Mouse (Mus musculus): ENCODE measurements around the gene Rabgap1l. TPM values are rescaled to one million over a fixed set of nuclear protein-coding genes. Genes with fewer than 3 reads are reported as not detected.

The Rabgap1l gene
- polyA plus RNA-seq, 1 experiment from 2014 or later, result 23.2 TPM

DNA sequence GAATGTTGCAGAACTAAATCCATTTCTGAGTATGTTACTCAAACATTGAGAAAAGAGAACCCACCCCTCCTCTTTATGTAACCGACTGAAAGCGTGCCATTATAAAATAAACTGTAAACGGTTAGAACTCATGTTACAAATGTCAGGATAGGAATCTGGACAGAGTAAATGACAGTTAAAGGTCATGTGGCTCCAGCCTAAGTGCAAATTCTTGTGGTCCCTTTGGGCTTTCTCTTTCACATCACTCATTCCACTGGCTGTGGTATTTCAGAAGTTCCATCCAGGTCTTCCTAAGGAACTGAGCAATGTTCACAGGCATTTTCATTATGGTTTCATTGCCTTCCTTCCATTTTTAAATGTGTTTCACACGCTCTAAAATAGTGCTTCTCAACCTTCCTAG is 530.6 kb downstream of the Rabgap1l start:
- Histone ChIP-seq H3K27ac (ENCODE audit: low read depth, low read length) (no peak overlapping the region), H3K4me3 (ENCODE audit: low read depth, low read length) (no peak overlapping the region), H3K4me2 (replicated peaks; ENCODE audit: low read depth) (no peak overlapping the region), H3K27me3 (replicated peaks; ENCODE audit: control insufficient read depth, insufficient read depth, low read length) (no peaks in the 10 kb centered on the region), H3K9me3 (ENCODE audit: control insufficient read depth) (no peaks in the 10 kb centered on the region), H3K4me1 (replicated peaks; ENCODE audit: control insufficient read depth, insufficient read depth, low read length) (no peaks in the 10 kb centered on the region), H3K36me3 (ENCODE audit: control insufficient read depth, insufficient read depth) (no peaks in the 10 kb centered on the region), H3K9ac (ENCODE audit: low read depth, low read length) (no peak overlapping the region)
- 70% methylated on average over 4 of the region's 4 CpGs for WGBS
- no peak for ATAC-seq
- no peak for TF ChIP-seq CTCF (IDR thresholded peaks at IDR 0.05; ENCODE audit: low read depth)

DNA sequence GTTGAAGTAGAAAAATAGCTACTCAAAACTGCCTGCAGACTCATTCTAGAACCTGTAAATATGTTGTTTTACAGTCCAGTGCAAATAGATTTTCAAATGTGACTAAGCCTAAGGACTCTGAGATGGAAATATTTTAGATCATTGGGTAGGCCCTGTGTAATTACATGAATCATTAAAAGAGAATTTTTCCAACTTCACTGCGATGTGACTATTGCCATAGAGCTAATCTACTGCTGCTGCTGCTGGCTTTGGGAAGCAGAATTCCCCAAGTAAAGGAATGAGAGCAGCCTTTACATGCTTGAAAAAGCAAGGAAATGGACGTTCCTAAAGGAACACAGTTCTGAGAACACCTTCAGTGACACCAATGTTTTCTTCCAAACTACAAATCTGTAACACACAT is 531.2 kb downstream of the Rabgap1l start:
- Histone ChIP-seq H3K36me3 (ENCODE audit: control insufficient read depth, insufficient read depth) (no peaks in the 10 kb centered on the region), H3K4me1 (replicated peaks; ENCODE audit: control insufficient read depth, insufficient read depth, low read length) (no peaks in the 10 kb centered on the region), H3K4me2 (replicated peaks; ENCODE audit: low read depth) (no peak overlapping the region), H3K27me3 (replicated peaks; ENCODE audit: control insufficient read depth, insufficient read depth, low read length) (no peaks in the 10 kb centered on the region), H3K27ac (ENCODE audit: low read depth, low read length) (no peak overlapping the region), H3K4me3 (ENCODE audit: low read depth, low read length) (no peak overlapping the region), H3K9me3 (ENCODE audit: control insufficient read depth) (no peaks in the 10 kb centered on the region), H3K9ac (ENCODE audit: low read depth, low read length) (no peak overlapping the region)
- 85% methylated on average over 2 of the region's 2 CpGs for WGBS
- ATAC-seq, result no peak
- TF ChIP-seq CTCF (IDR thresholded peaks at IDR 0.05; ENCODE audit: low read depth), result no peak

- no peaks in the 10 kb centered on the region for H3K36me3 ChIP-seq (ENCODE audit: control insufficient read depth, insufficient read depth)
- no peaks in the 10 kb centered on the region for H3K4me1 ChIP-seq (replicated peaks; ENCODE audit: control insufficient read depth, insufficient read depth, low read length)
- ATAC-seq, result no peak
- H3K4me3 ChIP-seq (ENCODE audit: low read depth, low read length), result no peak overlapping the region
- no peaks in the 10 kb centered on the region for H3K27me3 ChIP-seq (replicated peaks; ENCODE audit: control insufficient read depth, insufficient read depth, low read length)
- no peak overlapping the region for H3K27ac ChIP-seq (ENCODE audit: low read depth, low read length)
- no peak for TF ChIP-seq CTCF (IDR thresholded peaks at IDR 0.05; ENCODE audit: low read depth)
- H3K9me3 ChIP-seq (ENCODE audit: control insufficient read depth), result no peaks in the 10 kb centered on the region
- no peak overlapping the region for H3K4me2 ChIP-seq (replicated peaks; ENCODE audit: low read depth)
- 79% methylated on average over 4 of the region's 4 CpGs for WGBS
- no peak overlapping the region for H3K9ac ChIP-seq (ENCODE audit: low read depth, low read length)
These were observed 532.4 kb downstream of the Rabgap1l start for GRCm38 (mm10) chr1:160260605-160261004.

DNA sequence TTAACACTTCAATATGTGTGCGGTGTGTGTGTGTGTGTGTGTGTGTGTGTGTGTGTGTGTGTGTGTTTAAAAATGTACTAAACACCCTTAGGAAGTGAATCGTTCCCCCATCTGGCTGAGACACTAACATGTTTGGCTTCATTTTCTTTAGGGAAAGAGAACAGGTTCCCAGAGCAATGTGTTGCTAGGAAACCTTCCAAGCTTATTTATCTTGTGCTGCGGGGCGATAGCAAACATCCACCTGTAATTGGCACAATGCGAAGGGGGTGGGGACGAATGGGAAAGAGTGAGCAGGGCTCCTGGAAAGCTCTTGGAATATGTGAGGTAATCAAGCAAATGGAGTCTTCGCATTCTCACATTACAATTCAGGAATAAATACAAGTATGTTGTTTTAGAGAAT is 533.1 kb downstream of the Rabgap1l start:
- no peak overlapping the region for H3K4me2 ChIP-seq (replicated peaks; ENCODE audit: low read depth)
- 28% methylated on average over 7 of the region's 7 CpGs for WGBS
- ATAC-seq, result peak; percentile 46; the same call in 1 of the 2 replicates
- TF ChIP-seq CTCF (IDR thresholded peaks at IDR 0.05; ENCODE audit: low read depth), result no peak
- no peaks in the 10 kb centered on the region for H3K36me3 ChIP-seq (ENCODE audit: control insufficient read depth, insufficient read depth)
- no peak overlapping the region for H3K9ac ChIP-seq (ENCODE audit: low read depth, low read length)
- no peaks in the 10 kb centered on the region for H3K9me3 ChIP-seq (ENCODE audit: control insufficient read depth)
- H3K27me3 ChIP-seq (replicated peaks; ENCODE audit: control insufficient read depth, insufficient read depth, low read length), result no peaks in the 10 kb centered on the region
- no peaks in the 10 kb centered on the region for H3K4me1 ChIP-seq (replicated peaks; ENCODE audit: control insufficient read depth, insufficient read depth, low read length)
- no peak overlapping the region for H3K27ac ChIP-seq (ENCODE audit: low read depth, low read length)
- H3K4me3 ChIP-seq (ENCODE audit: low read depth, low read length), result no peak overlapping the region

DNA sequence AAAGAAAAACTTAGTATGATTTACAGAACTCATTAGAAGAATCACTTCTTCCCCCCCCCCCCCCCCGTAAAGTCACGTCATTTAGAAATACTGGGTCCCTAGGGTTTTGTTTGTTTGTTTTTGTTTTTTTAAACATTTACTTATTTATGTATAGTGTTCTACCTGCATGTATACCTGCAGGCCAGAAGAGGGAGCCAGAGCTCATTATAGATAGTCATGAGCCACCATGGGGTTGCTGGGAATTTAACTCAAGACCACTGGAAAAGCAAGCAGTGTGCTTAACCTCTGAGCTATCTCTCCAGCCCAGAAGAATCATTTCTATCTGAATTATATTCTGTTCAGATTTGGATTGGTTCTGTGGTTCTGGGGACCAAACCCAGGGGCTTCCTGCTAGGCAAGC is 539.9 kb downstream of the Rabgap1l start:
- TF ChIP-seq CTCF (IDR thresholded peaks at IDR 0.05; ENCODE audit: low read depth), result peak; percentile 32
- Histone ChIP-seq H3K9me3 (ENCODE audit: control insufficient read depth) (no peaks in the 10 kb centered on the region), H3K36me3 (ENCODE audit: control insufficient read depth, insufficient read depth) (no peaks in the 10 kb centered on the region), H3K4me1 (replicated peaks; ENCODE audit: control insufficient read depth, insufficient read depth, low read length) (no peaks in the 10 kb centered on the region), H3K4me3 (ENCODE audit: low read depth, low read length) (no peak overlapping the region), H3K4me2 (replicated peaks; ENCODE audit: low read depth) (no peak overlapping the region), H3K27ac (ENCODE audit: low read depth, low read length) (no peak overlapping the region), H3K27me3 (replicated peaks; ENCODE audit: control insufficient read depth, insufficient read depth, low read length) (no peaks in the 10 kb centered on the region), H3K9ac (ENCODE audit: low read depth, low read length) (no peak overlapping the region)
- no peak for ATAC-seq
- WGBS, result 94% methylated on average over 2 of the region's 2 CpGs

DNA sequence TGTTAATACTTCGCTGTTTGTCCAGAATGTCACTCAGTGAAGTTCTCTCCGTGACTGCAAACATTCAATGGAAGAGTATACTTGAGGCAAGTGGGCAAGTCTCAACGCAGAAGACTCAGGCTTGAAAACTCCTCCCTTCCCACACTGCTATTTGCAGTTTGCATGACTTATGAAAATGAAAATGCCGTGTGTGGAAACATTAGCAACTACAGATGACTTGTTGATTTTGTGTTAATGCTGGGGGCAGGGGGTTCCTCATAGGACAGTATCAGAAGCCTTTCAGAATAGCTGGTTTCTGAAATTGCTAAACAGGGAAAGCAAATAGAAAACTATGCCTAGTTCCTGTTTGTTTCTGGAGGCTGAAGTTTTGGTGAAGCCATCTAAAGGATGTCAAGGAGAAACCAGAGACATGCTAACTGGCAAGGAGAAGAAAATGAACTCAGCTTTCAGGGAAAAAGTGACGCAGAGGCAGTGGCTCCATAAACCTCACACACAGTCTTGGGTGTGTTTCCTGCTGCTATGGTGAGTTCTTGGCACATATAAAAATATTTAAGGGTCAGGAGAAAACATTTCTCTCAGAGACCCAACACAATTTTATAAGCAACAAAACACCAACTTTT is 541.5 kb downstream of the Rabgap1l start:
- 71% methylated on average over 5 of the region's 5 CpGs for WGBS

GRCm38 (mm10) chr1:160250782-160251181 is 542.2 kb downstream of the Rabgap1l start:
- Histone ChIP-seq H3K4me2 (replicated peaks; ENCODE audit: low read depth) (no peak overlapping the region), H3K36me3 (ENCODE audit: control insufficient read depth, insufficient read depth) (no peaks in the 10 kb centered on the region), H3K9ac (ENCODE audit: low read depth, low read length) (no peak overlapping the region), H3K4me3 (ENCODE audit: low read depth, low read length) (no peak overlapping the region), H3K9me3 (ENCODE audit: control insufficient read depth) (no peaks in the 10 kb centered on the region), H3K27me3 (replicated peaks; ENCODE audit: control insufficient read depth, insufficient read depth, low read length) (no peaks in the 10 kb centered on the region), H3K27ac (ENCODE audit: low read depth, low read length) (no peak overlapping the region), H3K4me1 (replicated peaks; ENCODE audit: control insufficient read depth, insufficient read depth, low read length) (no peaks in the 10 kb centered on the region)
- WGBS, result 70% methylated on average over 4 of the region's 4 CpGs
- no peak for ATAC-seq
- TF ChIP-seq CTCF (IDR thresholded peaks at IDR 0.05; ENCODE audit: low read depth), result no peak

More for the DNA sequence above, 541.5 kb downstream of the Rabgap1l start:
- Histone ChIP-seq H3K27me3 (replicated peaks; ENCODE audit: control insufficient read depth, insufficient read depth, low read length) (no peaks in the 10 kb centered on the region), H3K9ac (ENCODE audit: low read depth, low read length) (no peak overlapping the region), H3K9me3 (ENCODE audit: control insufficient read depth) (no peaks in the 10 kb centered on the region), H3K36me3 (ENCODE audit: control insufficient read depth, insufficient read depth) (no peaks in the 10 kb centered on the region), H3K4me2 (replicated peaks; ENCODE audit: low read depth) (no peak overlapping the region), H3K4me3 (ENCODE audit: low read depth, low read length) (no peak overlapping the region), H3K4me1 (replicated peaks; ENCODE audit: control insufficient read depth, insufficient read depth, low read length) (no peaks in the 10 kb centered on the region), H3K27ac (ENCODE audit: low read depth, low read length) (no peak overlapping the region)
- no peak for TF ChIP-seq CTCF (IDR thresholded peaks at IDR 0.05; ENCODE audit: low read depth)
- no peak for ATAC-seq
